In the genomic region with DNA sequence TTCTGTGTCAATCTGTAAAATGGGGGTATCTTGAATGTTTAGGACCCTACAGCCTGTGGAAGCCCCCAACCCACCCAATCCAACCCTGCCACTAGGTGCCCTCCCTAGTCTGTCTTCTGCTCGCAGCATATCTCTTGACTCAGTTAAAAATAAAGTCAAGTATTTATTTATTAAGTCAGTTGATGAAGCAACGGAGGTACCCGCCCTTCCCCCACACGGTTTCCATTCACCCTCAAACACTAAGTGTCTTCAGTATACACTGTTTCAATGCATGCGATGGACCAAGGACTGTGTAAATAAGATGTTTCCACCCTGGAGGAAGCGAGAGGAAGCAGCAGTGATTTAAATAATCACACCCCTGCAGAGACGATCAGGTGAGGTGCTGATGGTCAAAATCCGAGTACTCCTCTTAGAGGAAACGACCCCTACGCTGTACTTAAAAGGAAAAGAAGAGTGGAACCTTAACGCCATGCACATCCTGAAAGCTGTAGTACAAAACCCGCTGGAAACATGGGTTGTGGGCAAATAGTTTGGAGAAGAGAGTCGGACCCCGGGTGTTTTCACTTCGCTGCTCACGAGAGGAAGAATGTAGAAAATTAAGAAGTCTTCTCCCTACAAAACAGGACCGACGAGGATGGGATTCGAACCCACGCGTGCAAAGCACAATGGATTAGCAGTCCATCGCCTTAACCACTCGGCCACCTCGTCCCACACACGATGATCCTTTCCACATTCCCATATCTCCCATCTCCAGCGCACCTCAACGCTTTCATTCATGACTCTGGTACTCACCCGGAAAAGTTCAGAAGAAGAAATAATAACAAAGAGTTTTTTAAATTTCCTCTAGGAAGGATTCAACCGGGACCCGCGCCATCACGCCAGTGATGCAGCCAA, we compare ENCODE assay signal across 8 mouse cellular contexts. TPM values are rescaled to one million over a fixed set of nuclear protein-coding genes. Genes with fewer than 3 reads are reported as not detected.
DNase-seq lines count a peak whose midpoint lies in the region; ATAC-seq and TF ChIP-seq lines count a peak whose summit lies in the region.

No protein-coding gene starts in this region.

- peak; percentile 70; the same call in 1 of the 2 replicates for TF ChIP-seq EP300 in ES-Bruce4 (IDR thresholded peaks at IDR 0.05; ENCODE audit: insufficient read depth, low read depth, low read length)

- peak overlapping the region; percentile 19; the same call in 1 of the 2 replicates for H3K27ac ChIP-seq in ES-Bruce4 (ENCODE audit: insufficient read depth, low read length)
- H3K27ac ChIP-seq in forebrain, embryonic 14.5 days (ENCODE audit: low read depth, low read length): peak overlapping the region; percentile 86
- H3K27ac ChIP-seq in layer of hippocampus, adult 2 months: peak overlapping the region; percentile 96
- peak overlapping the region; percentile 89 for H3K27ac ChIP-seq in lung, embryonic 14.5 days (ENCODE audit: low read depth)

- no peak for TF ChIP-seq CTCF in ES-Bruce4 (IDR thresholded peaks at IDR 0.05; ENCODE audit: low read depth, low read length)
- TF ChIP-seq CTCF in layer of hippocampus, adult 2 months (conservative IDR thresholded peaks at IDR 0.05): no peak
- TF ChIP-seq CTCF in lung, embryonic 14.5 days (IDR thresholded peaks at IDR 0.05; ENCODE audit: low read depth): no peak

- peak; percentile 57 for ATAC-seq in forebrain, embryonic 14.5 days
- peak; percentile 60 for ATAC-seq in lung, embryonic 14.5 days (ENCODE audit: insufficient read depth)

- 4% methylated on average over 32 of the region's 32 CpGs for WGBS in forebrain, embryonic 14.5 days
- 2% methylated on average over 32 of the region's 32 CpGs for WGBS in lung, embryonic 14.5 days

- H3K9ac ChIP-seq in ES-Bruce4 (ENCODE audit: low read depth, poor library complexity, severe bottlenecking): peak overlapping the region; percentile 38
- peak overlapping the region; percentile 92 for H3K9ac ChIP-seq in forebrain, embryonic 14.5 days (ENCODE audit: low read length)
- H3K9ac ChIP-seq in lung, embryonic 14.5 days: peak overlapping the region; percentile 88

- H3K9me3 ChIP-seq in ES-Bruce4 (replicated peaks; ENCODE audit: control insufficient read depth, insufficient read depth, low read length, poor library complexity, severe bottlenecking): no peaks in the 10 kb centered on the region
- no peaks in the 10 kb centered on the region for H3K9me3 ChIP-seq in forebrain, embryonic 14.5 days (replicated peaks; ENCODE audit: control insufficient read depth, low read length)
- H3K9me3 ChIP-seq in lung, embryonic 14.5 days (ENCODE audit: low read depth, low read length): no peaks in the 10 kb centered on the region

- no peaks in the 10 kb centered on the region for H3K27me3 ChIP-seq in ES-Bruce4 (ENCODE audit: control insufficient read depth, insufficient read depth, low read length, poor library complexity, severe bottlenecking)
- H3K27me3 ChIP-seq in forebrain, embryonic 14.5 days (replicated peaks; ENCODE audit: control insufficient read depth, insufficient read depth, low read length): no peaks in the 10 kb centered on the region
- no peaks in the 10 kb centered on the region for H3K27me3 ChIP-seq in lung, embryonic 14.5 days (ENCODE audit: insufficient read depth, low read length)

- peak overlapping the region; percentile 98 for H3K4me2 ChIP-seq in forebrain, embryonic 14.5 days (ENCODE audit: low read length)
- peak overlapping the region; percentile 96 for H3K4me2 ChIP-seq in lung, embryonic 14.5 days

- H3K4me3 ChIP-seq in ES-Bruce4 (ENCODE audit: low read depth, low read length): peak overlapping the region; percentile 67
- H3K4me3 ChIP-seq in forebrain, embryonic 14.5 days (ENCODE audit: low read depth, low read length): peak overlapping the region; percentile 79
- H3K4me3 ChIP-seq in layer of hippocampus, adult 2 months: peak overlapping the region; percentile 92
- H3K4me3 ChIP-seq in lung, embryonic 14.5 days (ENCODE audit: low read depth, low read length): peak overlapping the region; percentile 85

- intact Hi-C loops in heart, postnatal 14 days (cut with DNase I): no loop called here

- peaks cover 2% of the 10 kb centered on the region for H3K4me1 ChIP-seq in ES-Bruce4 (ENCODE audit: control insufficient read depth, insufficient read depth, low read length)
- peaks cover 22% of the 10 kb centered on the region for H3K4me1 ChIP-seq in forebrain, embryonic 14.5 days (ENCODE audit: control insufficient read depth, insufficient read depth, low read length)
- peaks cover 14% of the 10 kb centered on the region for H3K4me1 ChIP-seq in lung, embryonic 14.5 days (ENCODE audit: insufficient read depth)

- DNase-seq in c-Kit-positive CD71-negative TER-119-negative erythroid progenitor cells, embryonic 14.5 days (ENCODE audit: low read depth): peak; percentile 50
- peak; percentile 92 for DNase-seq in forebrain, embryonic 14.5 days (ENCODE audit: low spot score)
- DNase-seq in heart, postnatal 14 days: peak; percentile 79
- DNase-seq in layer of hippocampus, adult 2 months (ENCODE audit: low spot score in 2 of 2): peak; percentile 86
- peak; percentile 95 for DNase-seq in lung, embryonic 14.5 days
- peak; percentile 91 for DNase-seq in retina, postnatal 1 day
- peak; percentile 52 to 58 for DNase-seq in thymus, postnatal 36 days

- H3K36me3 ChIP-seq in ES-Bruce4 (ENCODE audit: control insufficient read depth, insufficient read depth, low read length, poor library complexity, severe bottlenecking): no peaks in the 10 kb centered on the region
- peaks cover 4% of the 10 kb centered on the region; the same call in 1 of the 2 replicates for H3K36me3 ChIP-seq in forebrain, embryonic 14.5 days (ENCODE audit: control insufficient read depth, insufficient read depth, low read length)
- H3K36me3 ChIP-seq in lung, embryonic 14.5 days (ENCODE audit: insufficient read depth): 0 out of 2 replicates have a peak, but pooled peaks cover 4% of the 10 kb centered on the region

- TF ChIP-seq POLR2A in ES-Bruce4 (IDR thresholded peaks at IDR 0.05; ENCODE audit: insufficient read depth, low read length): no peak

RNA-seq across cellular contexts. Expression of a gene that starts 0.7 kb away (rescaled TPM):
- 8.9 and 10.9 TPM in 2 replicates for polyA plus RNA-seq in ES-Bruce4 (2011; ENCODE audit: insufficient read depth, insufficient read length, low read depth, missing spikeins)
- 45.4 and 55.1 TPM in 2 replicates for polyA plus RNA-seq in forebrain, embryonic 14.5 days (2014; fragmentation: Nextera tagmentation; extraction: Ambion mirVana)
- 10 to 100 TPM; 40.8 to 44.4 TPM for total RNA-seq in heart, postnatal 14 days (2021)
- 100 to 1,000 TPM; 112 to 130 TPM for total RNA-seq in layer of hippocampus, adult 2 months (2021)
- polyA plus RNA-seq in lung, embryonic 14.5 days (2014; fragmentation: Nextera tagmentation; extraction: Ambion mirVana): 45.8 and 47.9 TPM in 2 replicates

RNA-seq across cellular contexts. Expression of a gene that starts 0.8 kb away (rescaled TPM):
- polyA plus RNA-seq in ES-Bruce4 (2011; ENCODE audit: insufficient read depth, insufficient read length, low read depth, missing spikeins): not detected in 2 replicates
- polyA plus RNA-seq in forebrain, embryonic 14.5 days (2014; fragmentation: Nextera tagmentation; extraction: Ambion mirVana): 1.2 and 1.7 TPM in 2 replicates
- 1 to 10 TPM in 1 of 2 experiments, under 1 TPM in 1; 0.98 to 1.8 TPM for total RNA-seq in heart, postnatal 14 days (2021)
- 1 to 10 TPM; 4.1 to 7.6 TPM for total RNA-seq in layer of hippocampus, adult 2 months (2021)
- 1.3 and 1.8 TPM in 2 replicates for polyA plus RNA-seq in lung, embryonic 14.5 days (2014; fragmentation: Nextera tagmentation; extraction: Ambion mirVana)

RNA-seq across cellular contexts. Expression of a gene that starts 3.2 kb away (rescaled TPM):
- 22.3 and 24.0 TPM in 2 replicates for polyA plus RNA-seq in ES-Bruce4 (2011; ENCODE audit: insufficient read depth, insufficient read length, low read depth, missing spikeins)
- polyA plus RNA-seq in forebrain, embryonic 14.5 days (2014; fragmentation: Nextera tagmentation; extraction: Ambion mirVana): 56.2 and 56.8 TPM in 2 replicates
- 10 to 100 TPM; 12.9 to 14.8 TPM for total RNA-seq in heart, postnatal 14 days (2021)
- 10 to 100 TPM; 21.4 to 25.3 TPM for total RNA-seq in layer of hippocampus, adult 2 months (2021)
- polyA plus RNA-seq in lung, embryonic 14.5 days (2014; fragmentation: Nextera tagmentation; extraction: Ambion mirVana): 43.4 and 48.0 TPM in 2 replicates

RNA-seq across cellular contexts. Expression of a gene that starts 12.4 kb away (rescaled TPM):
- 19.2 and 22.7 TPM in 2 replicates for polyA plus RNA-seq in ES-Bruce4 (2011; ENCODE audit: insufficient read depth, insufficient read length, low read depth, missing spikeins)
- 1.3 and 1.4 TPM in 2 replicates for polyA plus RNA-seq in forebrain, embryonic 14.5 days (2014; fragmentation: Nextera tagmentation; extraction: Ambion mirVana)
- total RNA-seq in heart, postnatal 14 days (2021): 1 to 10 TPM; 1.8 TPM
- total RNA-seq in layer of hippocampus, adult 2 months (2021): 100 to 1,000 TPM; 117 to 119 TPM
- 4.0 and 5.9 TPM in 2 replicates for polyA plus RNA-seq in lung, embryonic 14.5 days (2014; fragmentation: Nextera tagmentation; extraction: Ambion mirVana)

RNA-seq across cellular contexts. Expression of a gene that starts 14.3 kb away (rescaled TPM):
- 16.8 and 18.5 TPM in 2 replicates for polyA plus RNA-seq in ES-Bruce4 (2011; ENCODE audit: insufficient read depth, insufficient read length, low read depth, missing spikeins)
- 7.4 and 8.0 TPM in 2 replicates for polyA plus RNA-seq in forebrain, embryonic 14.5 days (2014; fragmentation: Nextera tagmentation; extraction: Ambion mirVana)
- 10 to 100 TPM; 15.2 to 15.3 TPM for total RNA-seq in heart, postnatal 14 days (2021)
- total RNA-seq in layer of hippocampus, adult 2 months (2021): 10 to 100 TPM; 16.2 to 16.7 TPM
- 3.1 and 3.4 TPM in 2 replicates for polyA plus RNA-seq in lung, embryonic 14.5 days (2014; fragmentation: Nextera tagmentation; extraction: Ambion mirVana)

Comparison
In these comparisons a context has a peak if more than half of its experiments do, and no peak if none do; other contexts are left out.
1. Peak in every context shown above with its lines: DNase-seq, ATAC-seq, H3K4me3 ChIP-seq and H3K27ac ChIP-seq.
2. H3K27ac ChIP-seq: peak in every context shown above with its lines; median percentile 96 in layer of hippocampus, adult 2 months; 89 in lung, embryonic 14.5 days; 86 in forebrain, embryonic 14.5 days; 19 in ES-Bruce4.
3. H3K9ac ChIP-seq: peak in every context shown above with its lines; median percentile 92 in forebrain, embryonic 14.5 days; 88 in lung, embryonic 14.5 days; 38 in ES-Bruce4.